Mouse (Mus musculus) liver, adult 2 months (tissue): Measurements from ENCODE around the gene Ninj1. TPM values are rescaled to one million over a fixed set of nuclear protein-coding genes. Genes with fewer than 3 reads are reported as not detected.

Source experiments
- DNase-seq: peaks from one replicate; pipeline ENCODE4 v3.0.0-alpha.2; 2011; ENCODE audit warnings: low read depth, low spot score; ENCODE audit errors: extremely low read depth
- H3K27ac ChIP-seq: fragments of 200-500 bp; replicated peaks from 2 replicates; pipeline ENCODE4 v1.5.1; 2012; ENCODE audit warnings: low read depth, mild to moderate bottlenecking, control low read depth, inconsistent platforms, low read length; ENCODE audit not compliant: insufficient read depth
- H3K27me3 ChIP-seq: fragments of 200-500 bp; 2 replicates; pipeline ENCODE4 v1.6.1; 2012; ENCODE audit warnings: mild to moderate bottlenecking, moderate library complexity, low read length, inconsistent platforms; ENCODE audit not compliant: control insufficient read depth, insufficient read depth
- H3K36me3 ChIP-seq: fragments of 200-500 bp; 2 replicates; pipeline ENCODE4 v1.6.1; 2012; ENCODE audit warnings: low read length, inconsistent platforms; ENCODE audit not compliant: control insufficient read depth, insufficient read depth
- H3K4me1 ChIP-seq: fragments of 200-500 bp; 2 replicates; pipeline ENCODE4 v1.6.1; 2011; ENCODE audit warnings: low read length; ENCODE audit not compliant: control insufficient read depth, insufficient read depth
- H3K4me3 ChIP-seq: fragments of 200-500 bp; 2 replicates; pipeline ENCODE4 v1.5.1; 2011; ENCODE audit warnings: low read depth, mild to moderate bottlenecking, control low read depth, low read length, moderate library complexity; ENCODE audit not compliant: insufficient read depth
- H3K79me2 ChIP-seq: fragments of 200-500 bp; 2 replicates; pipeline ENCODE4 v1.6.1; 2012; ENCODE audit warnings: inconsistent platforms, mild to moderate bottlenecking, low read length, moderate library complexity; ENCODE audit not compliant: control insufficient read depth, insufficient read depth
- H3K9ac ChIP-seq: fragments of 200-500 bp; 2 replicates; pipeline ENCODE4 v1.6.1; 2012; ENCODE audit warnings: low read depth, mild to moderate bottlenecking, control low read depth, inconsistent platforms, low read length
- CTCF ChIP-seq: fragments of 200-500 bp; IDR thresholded peaks from 2 replicates; pipeline ENCODE4 v1.5.1; 2011; ENCODE audit warnings: low read depth, low read length, control low read depth
- POLR2A ChIP-seq: fragments of 200-500 bp; IDR thresholded peaks from 2 replicates; pipeline ENCODE4 v1.6.1; 2011; ENCODE audit warnings: low read length, control low read depth; ENCODE audit not compliant: insufficient read depth; ENCODE audit errors: extremely low read depth
- WGBS: fragments of 180-500 bp; shearing (Covaris S2); methylation state at CpG from one replicate; pipeline ENCODE4 v1.1.7; 2018; 5-methylcytosine and 5-hydroxymethylcytosine counted together
- polyA plus RNA-seq: library from polyadenylated mRNA; depleted of rRNA; stranded (reverse); fragments of >200 nt; gene quantifications from 2 replicates; pipeline ENCODE4 v1.2.3, GENCODE M21; 2012
- total RNA-seq: library from RNA; depleted of rRNA; stranded (reverse); fragments of >200 nt; gene quantifications from 2 replicates; pipeline ENCODE4 v1.2.3, GENCODE M21; 2014

Ninj1 gene
- total and polyA plus RNA-seq, 2 experiments = 178 to 1,040 TPM

DNA sequence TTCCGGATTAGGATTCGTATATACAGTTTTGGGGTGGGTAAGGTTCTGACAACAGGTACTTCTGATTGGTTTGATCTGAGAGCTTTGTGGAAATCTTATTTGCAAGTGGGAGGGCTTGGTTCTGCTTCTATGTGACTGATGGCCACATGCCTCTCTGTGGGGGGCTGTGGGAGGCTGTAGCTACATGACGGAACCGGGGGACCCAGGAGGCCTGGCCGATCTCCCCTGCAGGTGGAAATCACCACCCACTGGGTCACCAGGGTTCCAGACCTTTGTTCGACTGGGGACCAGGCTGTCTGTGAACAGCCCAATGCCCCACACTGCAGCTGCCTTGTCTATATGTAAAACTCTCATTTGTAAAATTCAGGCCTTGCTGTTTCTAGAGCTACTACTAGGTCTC is 37.4 kb downstream of the Ninj1 start:
- no peak overlapping the region for H3K4me3 ChIP-seq
- H3K36me3 ChIP-seq = no peaks in the 10 kb centered on the region
- TF ChIP-seq POLR2A (no peak), CTCF (no peak)
- no peaks in the 10 kb centered on the region for H3K4me1 ChIP-seq
- no peaks in the 10 kb centered on the region for H3K79me2 ChIP-seq
- H3K9ac ChIP-seq = no peak overlapping the region
- H3K27me3 ChIP-seq = no peaks in the 10 kb centered on the region
- no peak for DNase-seq
- H3K27ac ChIP-seq = no peak overlapping the region
- 53% methylated on average over 6 of the region's 6 CpGs for WGBS

DNA sequence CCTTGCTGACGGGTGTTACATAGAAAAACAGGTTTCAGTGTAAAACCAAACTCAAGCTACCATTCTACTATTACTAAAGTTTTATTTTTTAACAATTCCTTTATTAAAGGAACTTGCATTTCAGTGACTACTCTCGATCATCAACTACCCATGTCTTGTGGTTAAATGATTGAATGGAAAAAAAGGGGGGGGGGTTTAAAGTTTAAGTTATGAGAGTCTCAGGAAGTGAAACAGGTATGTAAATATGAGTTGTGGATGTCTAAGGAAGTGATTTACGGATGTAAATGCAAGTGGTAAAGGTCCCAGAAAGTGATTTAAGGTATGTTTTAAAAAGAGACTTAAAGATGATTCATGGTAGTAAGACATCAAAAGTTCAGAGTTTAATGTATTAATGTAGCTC is 37.9 kb downstream of the Ninj1 start:
- no peaks in the 10 kb centered on the region for H3K4me1 ChIP-seq
- H3K79me2 ChIP-seq = no peaks in the 10 kb centered on the region
- H3K4me3 ChIP-seq = no peak overlapping the region
- DNase-seq = no peak
- TF ChIP-seq POLR2A (no peak), CTCF (no peak)
- H3K27ac ChIP-seq = no peak overlapping the region
- no peaks in the 10 kb centered on the region for H3K36me3 ChIP-seq
- no peak overlapping the region for H3K9ac ChIP-seq
- WGBS = 80% methylated on average over 3 of the region's 3 CpGs
- no peaks in the 10 kb centered on the region for H3K27me3 ChIP-seq

DNA sequence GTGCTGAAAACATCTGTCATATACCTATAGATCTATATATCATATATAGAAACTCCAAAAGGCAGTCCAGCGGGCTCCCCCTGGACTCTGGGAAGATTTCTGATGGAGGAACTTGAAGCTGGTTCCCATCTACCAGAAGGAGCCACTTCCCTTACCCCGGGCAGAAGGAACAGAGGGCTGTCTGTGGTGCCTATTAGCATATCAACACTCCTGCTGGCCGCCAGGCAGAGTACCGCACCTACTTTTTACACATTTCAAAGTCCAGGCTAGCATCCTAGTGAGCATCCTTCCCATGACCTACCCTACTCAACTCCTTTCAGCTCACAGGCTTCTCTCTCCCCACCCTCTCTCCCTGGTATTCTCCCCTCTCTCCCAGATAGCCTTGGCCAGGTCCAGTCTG is 38.3 kb downstream of the Ninj1 start:
- no peak overlapping the region for H3K27ac ChIP-seq
- TF ChIP-seq POLR2A = no peak
- no peak for TF ChIP-seq CTCF
- H3K27me3 ChIP-seq = no peaks in the 10 kb centered on the region
- WGBS = 70% methylated on average over 4 of the region's 4 CpGs
- no peak overlapping the region for H3K9ac ChIP-seq
- DNase-seq = no peak
- no peak overlapping the region for H3K4me3 ChIP-seq
- no peaks in the 10 kb centered on the region for H3K4me1 ChIP-seq
- no peaks in the 10 kb centered on the region for H3K79me2 ChIP-seq
- H3K36me3 ChIP-seq = no peaks in the 10 kb centered on the region

DNA sequence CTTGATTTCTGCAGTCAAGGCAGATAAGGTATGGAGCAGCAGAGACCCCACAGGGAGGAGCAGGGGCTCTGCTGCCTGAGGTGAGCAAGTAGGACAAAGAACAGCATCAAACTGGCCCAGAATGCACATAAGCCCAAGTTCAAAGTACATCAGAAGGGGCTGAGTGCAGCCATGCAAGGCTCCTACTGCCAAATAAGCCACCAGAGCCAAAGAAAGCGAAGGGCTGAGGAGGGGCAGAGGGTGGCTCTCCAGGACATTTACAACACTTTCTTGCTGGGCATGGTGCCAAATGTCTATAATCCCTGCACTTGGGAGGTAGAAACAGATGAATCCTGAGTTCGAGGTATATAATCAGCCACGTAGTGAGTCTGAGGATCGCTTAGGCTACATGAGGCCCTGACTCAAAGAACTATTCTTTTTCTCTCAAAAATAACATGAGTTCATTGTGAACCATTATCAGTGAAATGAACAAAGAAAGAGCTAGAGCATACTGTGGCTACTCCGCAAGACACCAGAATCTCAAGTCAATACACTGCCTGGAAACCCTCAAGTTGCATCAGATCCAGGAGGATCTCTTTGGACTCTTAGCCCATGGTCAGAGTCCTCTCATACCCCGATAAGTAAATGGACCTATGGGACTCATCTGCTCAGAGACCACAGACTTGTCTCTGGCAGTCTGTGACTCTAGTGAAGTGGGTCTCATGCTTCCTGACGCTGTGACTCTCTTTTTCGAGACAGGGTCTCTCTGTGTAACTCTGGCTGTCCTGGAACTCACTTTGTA is 46.7 kb downstream of the Ninj1 start:
- DNase-seq = no peak
- 95% methylated on average over 8 of the region's 8 CpGs for WGBS
- no peak overlapping the region for H3K9ac ChIP-seq
- TF ChIP-seq CTCF (no peak), POLR2A (no peak)
- no peaks in the 10 kb centered on the region for H3K27me3 ChIP-seq
- H3K36me3 ChIP-seq = no peaks in the 10 kb centered on the region
- H3K27ac ChIP-seq = no peak overlapping the region
- no peak overlapping the region for H3K4me3 ChIP-seq
- H3K79me2 ChIP-seq = no peaks in the 10 kb centered on the region
- H3K4me1 ChIP-seq = no peaks in the 10 kb centered on the region

DNA sequence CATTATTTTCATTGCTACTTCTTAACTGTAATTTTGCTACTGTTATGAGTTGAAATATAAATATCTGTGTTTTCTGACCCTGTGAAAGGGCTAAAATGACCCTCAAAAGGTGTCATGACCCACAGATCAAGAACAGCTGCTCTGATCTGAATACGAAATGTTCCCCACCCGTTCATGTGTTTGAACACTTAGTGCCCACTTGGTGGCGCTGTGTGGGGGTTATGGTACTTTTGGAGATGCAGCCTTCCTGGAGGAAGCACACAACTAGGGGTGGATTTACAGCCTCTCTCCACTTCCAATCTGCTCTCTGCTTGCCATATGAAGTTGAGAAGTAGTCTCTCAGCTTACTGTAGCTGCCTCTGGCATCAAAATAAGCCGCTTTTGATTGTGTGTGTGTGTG is 47.4 kb downstream of the Ninj1 start:
- H3K79me2 ChIP-seq = no peaks in the 10 kb centered on the region
- no peak for DNase-seq
- H3K27ac ChIP-seq = no peak overlapping the region
- H3K36me3 ChIP-seq = no peaks in the 10 kb centered on the region
- no peaks in the 10 kb centered on the region for H3K27me3 ChIP-seq
- no peak for TF ChIP-seq POLR2A
- no peak for TF ChIP-seq CTCF
- no peak overlapping the region for H3K9ac ChIP-seq
- H3K4me1 ChIP-seq = no peaks in the 10 kb centered on the region
- H3K4me3 ChIP-seq = no peak overlapping the region
- WGBS = 96% methylated on average over 4 of the region's 4 CpGs

DNA sequence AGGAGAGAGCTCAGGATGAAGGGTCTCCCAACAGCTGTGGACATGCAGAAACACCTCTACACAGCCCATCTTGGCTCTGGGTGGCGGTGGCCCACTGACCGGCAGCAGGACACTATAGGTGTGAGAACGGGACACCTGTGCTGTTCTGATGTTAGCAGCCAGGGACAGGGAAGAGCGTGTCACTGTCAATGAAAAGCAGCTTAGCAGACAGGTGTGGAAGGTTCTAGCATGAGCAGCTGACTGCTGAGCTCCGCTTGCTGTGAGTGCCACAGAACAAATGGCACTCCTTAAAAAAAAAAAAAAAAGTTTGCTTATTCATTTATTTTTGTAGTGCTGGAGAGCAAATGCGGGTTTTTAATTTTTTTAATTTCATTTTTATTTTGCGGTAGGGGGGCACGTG is 50.3 kb downstream of the Ninj1 start:
- Histone ChIP-seq H3K27me3 (no peaks in the 10 kb centered on the region), H3K4me1 (no peaks in the 10 kb centered on the region), H3K4me3 (no peak overlapping the region), H3K36me3 (no peaks in the 10 kb centered on the region), H3K27ac (no peak overlapping the region), H3K79me2 (no peaks in the 10 kb centered on the region), H3K9ac (no peak overlapping the region)
- DNase-seq = no peak
- 91% methylated on average over 8 of the region's 8 CpGs for WGBS
- TF ChIP-seq POLR2A (no peak), CTCF (no peak)
